Mouse (Mus musculus) spleen, postnatal 14 days (tissue): Measurements from ENCODE around the gene Atp5d.

Source experiments
- DNase-seq, 2 experiments: peaks; one replicate each; pipeline ENCODE4 v3.0.0; 2021 to 2022; ENCODE audit warnings: low spot score in 2 of 2

The Atp5d gene

GRCm38 (mm10) chr10:80180288-80180687 is 41.9 kb downstream of the Atp5d start:
- DNase-seq = no peak

GRCm38 (mm10) chr10:80180823-80181222 is 42.4 kb downstream of the Atp5d start:
- DNase-seq = no peak

- no peak for DNase-seq
Observed at GRCm38 (mm10) chr10:80182547-80182946, 44.1 kb downstream of the Atp5d start.

GRCm38 (mm10) chr10:80186649-80187048 is 48.2 kb downstream of the Atp5d start:
- DNase-seq = no peak

- no peak for DNase-seq
Observed at GRCm38 (mm10) chr10:80187739-80188138, 49.3 kb downstream of the Atp5d start.

- no peak for DNase-seq
Observed at GRCm38 (mm10) chr10:80188453-80189024, 50.1 kb downstream of the Atp5d start.

GRCm38 (mm10) chr10:80189999-80190398 is 51.6 kb downstream of the Atp5d start:
- DNase-seq = no peak

- no peak for DNase-seq
Observed at GRCm38 (mm10) chr10:80190491-80191051, 52.1 kb downstream of the Atp5d start.

GRCm38 (mm10) chr10:80193976-80194375 is 55.5 kb downstream of the Atp5d start:
- no peak for DNase-seq

- no peak for DNase-seq
Observed at GRCm38 (mm10) chr10:80194441-80194840, 56.0 kb downstream of the Atp5d start.
